Mouse (Mus musculus) ES-Bruce4 (cell line): Measurements from ENCODE around the gene Aaas. TPM values are rescaled to one million over a fixed set of nuclear protein-coding genes. Genes with fewer than 3 reads are reported as not detected.

ENCODE experiments used
- H3K27ac ChIP-seq: 2 replicates; pipeline ENCODE4 v1.5.1; 2012; ENCODE audit warnings: low read length, inconsistent platforms; ENCODE audit not compliant: insufficient read depth
- H3K27me3 ChIP-seq: 2 replicates; pipeline ENCODE4 v1.6.1; 2012; ENCODE audit warnings: mild to moderate bottlenecking, low read length, inconsistent platforms; ENCODE audit not compliant: control insufficient read depth, poor library complexity, insufficient read depth, severe bottlenecking
- H3K36me3 ChIP-seq: 2 replicates; pipeline ENCODE4 v1.6.1; 2012; ENCODE audit warnings: inconsistent platforms, mild to moderate bottlenecking, low read length, moderate library complexity; ENCODE audit not compliant: control insufficient read depth, poor library complexity, insufficient read depth, severe bottlenecking
- H3K4me1 ChIP-seq: one replicate; pipeline ENCODE4 v1.8.1; 2011; ENCODE audit warnings: low read length; ENCODE audit not compliant: control insufficient read depth, insufficient read depth
- H3K4me3 ChIP-seq: 2 replicates; pipeline ENCODE4 v1.5.1; 2011; ENCODE audit warnings: low read depth, mild to moderate bottlenecking, low read length
- H3K9ac ChIP-seq: 2 replicates; pipeline ENCODE4 v1.6.1; 2012; ENCODE audit warnings: low read depth, mild to moderate bottlenecking, inconsistent platforms; ENCODE audit not compliant: poor library complexity, severe bottlenecking
- H3K9me3 ChIP-seq: replicated peaks from 2 replicates; pipeline ENCODE4 v1.6.1; 2012; ENCODE audit warnings: mild to moderate bottlenecking, low read length, inconsistent platforms; ENCODE audit not compliant: control insufficient read depth, poor library complexity, insufficient read depth, severe bottlenecking
- CTCF ChIP-seq: IDR thresholded peaks from one replicate; pipeline ENCODE4 v1.8.1; 2011; ENCODE audit warnings: low read depth, low read length
- EP300 ChIP-seq: IDR thresholded peaks from 2 replicates; pipeline ENCODE4 v1.6.1; 2011; ENCODE audit warnings: low read depth, low read length; ENCODE audit not compliant: insufficient read depth
- POLR2A ChIP-seq: IDR thresholded peaks from one replicate; pipeline ENCODE4 v1.8.1; 2011; ENCODE audit warnings: low read length; ENCODE audit not compliant: insufficient read depth
- polyA plus RNA-seq: library from polyadenylated mRNA; stranded (reverse); fragments of >200 nt; gene quantifications from 2 replicates; pipeline ENCODE4 v1.2.4, GENCODE M21; 2011; ENCODE audit warnings: low read depth; ENCODE audit not compliant: missing spikeins, insufficient read depth, insufficient read length

Aaas gene
- polyA plus RNA-seq, 1 experiment, result 196 TPM

DNA sequence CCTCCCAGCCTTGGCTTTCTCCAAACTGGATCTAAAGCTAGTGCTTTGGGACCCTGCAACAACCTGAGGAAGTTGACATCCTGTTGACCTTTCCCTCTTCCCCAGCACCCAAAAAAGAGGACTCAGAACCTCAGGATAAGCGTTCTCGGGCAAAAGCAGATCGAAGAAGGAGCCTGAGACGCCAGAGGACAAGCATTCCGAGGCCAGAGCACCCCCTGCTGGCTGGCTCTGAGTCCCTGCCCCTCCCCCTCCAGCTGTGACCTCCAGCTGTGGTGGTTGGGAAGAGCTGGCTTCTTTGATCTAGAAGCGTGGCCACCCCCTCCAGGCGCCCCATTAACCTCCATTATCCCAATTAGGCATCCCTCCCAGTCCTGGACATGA is 26.6 kb upstream of the Aaas start:
- TF ChIP-seq CTCF (peak; percentile 85), EP300 (0 out of 2 replicates have a peak, but pooled peaks have one; percentile 37), POLR2A (no peak)
- no peak overlapping the region for H3K27ac ChIP-seq
- no peaks in the 10 kb centered on the region for H3K27me3 ChIP-seq
- peak overlapping the region; percentile 73 for H3K4me3 ChIP-seq
- peak overlapping the region; percentile 56 for H3K9ac ChIP-seq
- H3K36me3 ChIP-seq, result no peaks in the 10 kb centered on the region
- H3K9me3 ChIP-seq, result no peaks in the 10 kb centered on the region
- H3K4me1 ChIP-seq, result peaks cover 2% of the 10 kb centered on the region

GRCm38 (mm10) chr15:102376453-102377162 is 26.0 kb upstream of the Aaas start:
- Histone ChIP-seq H3K9me3 (no peaks in the 10 kb centered on the region), H3K4me1 (peaks cover 2% of the 10 kb centered on the region), H3K27ac (no peak overlapping the region), H3K9ac (peak overlapping the region; percentile 56), H3K4me3 (peak overlapping the region; percentile 73), H3K27me3 (no peaks in the 10 kb centered on the region), H3K36me3 (no peaks in the 10 kb centered on the region)
- no peak for TF ChIP-seq EP300
- no peak for TF ChIP-seq POLR2A
- TF ChIP-seq CTCF, result no peak

DNA sequence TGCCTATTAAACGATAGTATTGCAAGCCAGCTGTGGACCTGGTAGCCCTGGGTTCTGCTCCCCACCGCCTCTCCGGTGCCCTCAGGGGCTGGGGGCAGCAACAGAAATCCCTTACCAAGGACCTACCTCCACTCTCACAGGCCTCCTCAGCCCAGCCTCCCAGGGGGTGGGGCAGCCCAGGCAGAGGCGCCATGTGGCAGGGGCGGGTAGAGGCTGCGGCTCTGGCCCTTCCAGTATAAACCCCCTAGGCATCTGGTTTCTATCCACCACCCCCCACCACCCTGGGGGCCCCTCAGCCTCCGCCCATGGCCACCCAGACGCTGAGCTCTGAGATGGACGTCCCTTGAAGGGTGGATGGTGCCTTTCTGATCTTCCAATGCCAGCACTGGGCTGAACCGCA is 20.2 kb upstream of the Aaas start:
- no peaks in the 10 kb centered on the region for H3K27me3 ChIP-seq
- peaks cover 4% of the 10 kb centered on the region for H3K4me1 ChIP-seq
- no peaks in the 10 kb centered on the region for H3K9me3 ChIP-seq
- H3K27ac ChIP-seq, result no peak overlapping the region
- H3K9ac ChIP-seq, result peak overlapping the region; percentile 19
- peak overlapping the region; percentile 6 for H3K4me3 ChIP-seq
- TF ChIP-seq EP300 (0 out of 2 replicates have a peak, but pooled peaks have one; percentile 6), CTCF (no peak)
- H3K36me3 ChIP-seq, result no peaks in the 10 kb centered on the region

DNA sequence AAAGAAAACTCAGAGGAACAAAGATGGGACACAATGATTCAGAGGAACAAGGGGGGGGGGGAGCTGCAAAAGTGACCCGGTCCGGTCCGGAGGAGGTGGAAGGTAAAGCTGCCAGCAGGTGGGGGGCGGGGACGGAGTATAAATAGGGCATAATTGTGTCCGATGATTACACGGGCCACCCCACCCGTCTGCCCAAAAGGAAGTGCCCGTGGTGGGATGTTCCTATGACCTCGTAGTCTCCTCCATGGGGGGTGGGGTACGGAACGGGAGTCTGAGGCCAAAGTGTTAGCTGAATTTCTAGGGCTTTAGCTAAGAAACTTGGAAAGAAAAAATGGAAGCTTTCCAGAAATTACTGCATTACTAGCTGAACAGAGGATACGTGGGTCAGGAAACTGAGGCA is 19.4 kb upstream of the Aaas start:
- TF ChIP-seq CTCF, result no peak
- no peak for TF ChIP-seq EP300
- no peak for TF ChIP-seq POLR2A
- no peaks in the 10 kb centered on the region for H3K27me3 ChIP-seq

DNA sequence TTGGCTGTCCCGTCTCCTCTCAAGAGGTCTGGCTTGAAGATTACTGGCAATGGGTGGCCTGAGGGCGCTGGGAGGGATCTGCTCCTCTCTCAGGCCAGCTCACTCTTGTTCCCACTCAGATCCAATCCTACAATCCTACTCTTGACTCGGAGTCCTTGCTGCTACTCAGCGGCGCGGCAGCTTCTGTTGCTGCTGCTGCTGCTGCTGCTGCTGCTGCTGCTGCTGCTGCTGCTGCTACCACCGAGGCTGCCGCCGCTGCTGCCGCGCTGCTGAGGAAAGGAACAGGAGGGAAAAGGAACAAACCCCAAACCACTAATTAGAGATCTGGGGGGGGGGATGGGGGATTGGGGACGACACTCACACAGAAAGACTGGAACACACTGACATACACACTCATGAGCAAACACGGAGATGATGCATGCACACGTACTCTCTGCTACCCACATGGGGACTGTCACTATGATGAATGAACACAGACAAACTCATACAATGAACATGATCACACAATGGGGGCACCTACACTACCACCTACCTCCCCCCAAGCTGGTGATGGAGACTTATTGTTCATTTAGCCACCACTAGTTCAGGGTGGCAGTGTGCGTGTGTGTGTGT is 16.3 kb upstream of the Aaas start, which contains the start of gene Sp7:
TSS of gene Sp7 (minus strand) at position 450 of the 612 bp plus-strand sequence.
- H3K27me3 ChIP-seq, result no peaks in the 10 kb centered on the region

More for the DNA sequence above, 19.4 kb upstream of the Aaas start:
- Histone ChIP-seq H3K36me3 (no peaks in the 10 kb centered on the region), H3K4me3 (no peak overlapping the region), H3K4me1 (peaks cover 4% of the 10 kb centered on the region), H3K27ac (no peak overlapping the region), H3K9me3 (no peaks in the 10 kb centered on the region), H3K9ac (peak overlapping the region; percentile 31; the same call in 1 of the 2 replicates)

GRCm38 (mm10) chr15:102366238-102366637 is 15.7 kb upstream of the Aaas start:
- H3K27ac ChIP-seq, result no peak overlapping the region

More for the DNA sequence above, 16.3 kb upstream of the Aaas start, which contains the start of gene Sp7:
- no peak within 1 kb of the TSS for H3K4me3 ChIP-seq
- no peak within 1 kb of the TSS for H3K9ac ChIP-seq
- H3K4me1 ChIP-seq, result peaks cover 4% of the 10 kb centered on the region
- no peaks in the 10 kb centered on the region for H3K36me3 ChIP-seq
- TF ChIP-seq POLR2A (no peak), CTCF (no peak), EP300 (no peak)
- H3K9me3 ChIP-seq, result no peaks in the 10 kb centered on the region
- no peak within 1 kb of the TSS for H3K27ac ChIP-seq

More at GRCm38 (mm10) chr15:102366238-102366637, 15.7 kb upstream of the Aaas start:
- no peak overlapping the region for H3K4me3 ChIP-seq
- H3K4me1 ChIP-seq, result peaks cover 4% of the 10 kb centered on the region
- H3K36me3 ChIP-seq, result no peaks in the 10 kb centered on the region
- TF ChIP-seq POLR2A (no peak), CTCF (no peak), EP300 (no peak)
- H3K9me3 ChIP-seq, result no peaks in the 10 kb centered on the region
- H3K9ac ChIP-seq, result no peak overlapping the region
- no peaks in the 10 kb centered on the region for H3K27me3 ChIP-seq
